Mouse (Mus musculus) MEL (cell line): ENCODE measurements at regions not wholly inside any gene's neighbourhood (a gene's known extent, or its start where the extent isn't known, plus 50 kb on each side); places are given as distances from the start of the nearest gene placed in this dataset.

Experiments
- DNase-seq: peaks from one replicate; pipeline ENCODE4 v3.0.0; 2011; ENCODE audit warnings: low read depth, low spot score
- H3K27ac ChIP-seq: 2 replicates; pipeline ENCODE4 v1.5.1; 2012; ENCODE audit warnings: low read depth, mild to moderate bottlenecking, control low read depth, low read length, moderate library complexity; ENCODE audit not compliant: control insufficient read depth
- H3K27me3 ChIP-seq, 2 experiments: fragments of 150-350 bp in 1 of 2; sonication (generic) in 1 of 2; 2 replicates each; pipeline ENCODE4 v1.6.1; 2012; ENCODE audit warnings: low read length in 2 of 2, mild to moderate bottlenecking in 2 of 2, improper control_type of control experiment in 1 of 2, moderate library complexity in 1 of 2; ENCODE audit not compliant: insufficient read depth in 2 of 2, control insufficient read depth in 1 of 2
- H3K36me3 ChIP-seq, 2 experiments: 2 replicates each; pipeline ENCODE4 v1.6.1; 2012 to 2014; ENCODE audit warnings: low read length in 2 of 2, improper control_type of control experiment in 1 of 2, inconsistent platforms in 1 of 2, mild to moderate bottlenecking in 1 of 2; ENCODE audit not compliant: insufficient read depth in 2 of 2, control insufficient read depth in 1 of 2
- H3K4me1 ChIP-seq, 2 experiments: fragments of 150-350 bp in 1 of 2; sonication (generic) in 1 of 2; 2 replicates each; pipeline ENCODE4 v1.6.1; 2012; ENCODE audit warnings: low read length in 2 of 2, improper control_type of control experiment in 1 of 2, mild to moderate bottlenecking in 1 of 2; ENCODE audit not compliant: insufficient read depth in 2 of 2, control insufficient read depth in 1 of 2
- H3K4me3 ChIP-seq, 2 experiments: fragments of 150-350 bp in 1 of 2; sonication (generic) in 1 of 2; 2 replicates each; pipeline ENCODE4 v1.5.1; 2012; ENCODE audit warnings: low read depth in 2 of 2, low read length in 2 of 2, mild to moderate bottlenecking in 2 of 2, moderate library complexity in 2 of 2, control low read depth in 1 of 2, improper control_type of control experiment in 1 of 2; ENCODE audit not compliant: control insufficient read depth in 1 of 2, insufficient read depth in 1 of 2
- H3K79me2 ChIP-seq: 2 replicates; pipeline ENCODE4 v1.6.1; 2012; ENCODE audit warnings: mild to moderate bottlenecking, low read length, moderate library complexity; ENCODE audit not compliant: control insufficient read depth, poor library complexity, insufficient read depth
- H3K9ac ChIP-seq: 2 replicates; pipeline ENCODE4 v1.6.1; 2012; ENCODE audit warnings: low read depth, mild to moderate bottlenecking, control low read depth, low read length, moderate library complexity; ENCODE audit not compliant: control insufficient read depth, poor library complexity, severe bottlenecking
- H3K9me3 ChIP-seq: fragments of 150-350 bp; sonication (generic); replicated peaks from 2 replicates; pipeline ENCODE4 v1.6.1; 2012; ENCODE audit warnings: mild to moderate bottlenecking, low read length, improper control_type of control experiment, moderate library complexity; ENCODE audit not compliant: insufficient read depth
- CHD1 ChIP-seq: IDR thresholded peaks from 2 replicates; pipeline ENCODE4 v1.6.1; 2012; ENCODE audit warnings: low read depth, mild to moderate bottlenecking, inconsistent platforms, low read length, improper control_type of control experiment
- CHD2 ChIP-seq: IDR thresholded peaks from 2 replicates; pipeline ENCODE4 v1.6.1; 2011; ENCODE audit warnings: low read length, improper control_type of control experiment
- CTCF ChIP-seq, 3 experiments: IDR thresholded peaks in 2 of 3; conservative IDR thresholded peaks in 1 of 3; 2 replicates each; pipeline ENCODE4 v1.5.1; 2011 to 2012; ENCODE audit warnings: low read length in 3 of 3, low read depth in 2 of 3, mild to moderate bottlenecking in 2 of 3, improper control_type of control experiment in 1 of 3, inconsistent platforms in 1 of 3, mixed read lengths in 1 of 3, moderate library complexity in 1 of 3; ENCODE audit not compliant: control insufficient read depth in 1 of 3, insufficient read depth in 1 of 3, poor library complexity in 1 of 3, severe bottlenecking in 1 of 3
- E2F4 ChIP-seq: IDR thresholded peaks from 2 replicates; pipeline ENCODE4 v1.6.1; 2011; ENCODE audit warnings: low read depth, low read length, improper control_type of control experiment, borderline replicate concordance
- ELF1 ChIP-seq: IDR thresholded peaks from 2 replicates; pipeline ENCODE4 v1.6.1; 2014; ENCODE audit warnings: low read depth, mild to moderate bottlenecking, inconsistent platforms, low read length, improper control_type of control experiment, moderate library complexity
- GABPA ChIP-seq: IDR thresholded peaks from 2 replicates; pipeline ENCODE4 v1.6.1; 2012; ENCODE audit warnings: low read depth, mild to moderate bottlenecking, inconsistent platforms, low read length, improper control_type of control experiment, moderate library complexity
- GATA1 ChIP-seq: IDR thresholded peaks from 2 replicates; pipeline ENCODE4 v1.6.1; 2011; ENCODE audit warnings: low read depth, low read length, improper control_type of control experiment
- HCFC1 ChIP-seq: IDR thresholded peaks from 2 replicates; pipeline ENCODE4 v1.6.1; 2012; ENCODE audit warnings: low read depth, mild to moderate bottlenecking, inconsistent platforms, low read length, improper control_type of control experiment, moderate library complexity
- KAT2A ChIP-seq: conservative IDR thresholded peaks from 2 replicates; pipeline ENCODE4 v1.6.1; 2012; ENCODE audit warnings: low read depth, low read length, improper control_type of control experiment, inconsistent platforms
- MAX ChIP-seq: IDR thresholded peaks from 2 replicates; pipeline ENCODE4 v1.6.1; 2011; ENCODE audit warnings: low read length, improper control_type of control experiment
- MXI1 ChIP-seq: IDR thresholded peaks from 2 replicates; pipeline ENCODE4 v1.6.1; 2011; ENCODE audit warnings: mild to moderate bottlenecking, low read depth, low read length, improper control_type of control experiment
- MYB ChIP-seq: IDR thresholded peaks from 2 replicates; pipeline ENCODE4 v1.6.1; 2011; ENCODE audit warnings: mild to moderate bottlenecking, low read depth, low read length, improper control_type of control experiment
- NELFE ChIP-seq: IDR thresholded peaks from 2 replicates; pipeline ENCODE4 v1.6.1; 2011; ENCODE audit warnings: low read depth, low read length, improper control_type of control experiment
- SMC3 ChIP-seq: IDR thresholded peaks from 2 replicates; pipeline ENCODE4 v1.6.1; 2011; ENCODE audit warnings: low read depth, low read length, improper control_type of control experiment
- TAL1 ChIP-seq: IDR thresholded peaks from 2 replicates; pipeline ENCODE4 v1.6.1; 2012; ENCODE audit warnings: mild to moderate bottlenecking, inconsistent platforms, low read length, moderate library complexity, mixed read lengths
- TCF12 ChIP-seq: IDR thresholded peaks from 2 replicates; pipeline ENCODE4 v1.6.1; 2014; ENCODE audit warnings: low read depth, mild to moderate bottlenecking, inconsistent platforms, low read length, improper control_type of control experiment, moderate library complexity
- UBTF ChIP-seq: IDR thresholded peaks from 2 replicates; pipeline ENCODE4 v1.6.1; 2012; ENCODE audit warnings: low read depth, mild to moderate bottlenecking, inconsistent platforms, low read length, improper control_type of control experiment, moderate library complexity, borderline replicate concordance; ENCODE audit not compliant: insufficient read depth
- USF1 ChIP-seq: IDR thresholded peaks from 2 replicates; pipeline ENCODE4 v1.6.1; 2014; ENCODE audit warnings: low read depth, mild to moderate bottlenecking, inconsistent platforms, low read length, improper control_type of control experiment, moderate library complexity
- ZC3H11A ChIP-seq: IDR thresholded peaks from 2 replicates; pipeline ENCODE4 v1.6.1; 2012; ENCODE audit warnings: low read depth, mild to moderate bottlenecking, inconsistent platforms, low read length, improper control_type of control experiment
- ZKSCAN1 ChIP-seq: IDR thresholded peaks from 2 replicates; pipeline ENCODE4 v1.6.1; 2012; ENCODE audit warnings: low read depth, mild to moderate bottlenecking, inconsistent platforms, low read length, improper control_type of control experiment, moderate library complexity
- ZNF384 ChIP-seq: IDR thresholded peaks from 2 replicates; pipeline ENCODE4 v1.6.1; 2012; ENCODE audit warnings: low read depth, mild to moderate bottlenecking, inconsistent platforms, low read length, improper control_type of control experiment

DNA sequence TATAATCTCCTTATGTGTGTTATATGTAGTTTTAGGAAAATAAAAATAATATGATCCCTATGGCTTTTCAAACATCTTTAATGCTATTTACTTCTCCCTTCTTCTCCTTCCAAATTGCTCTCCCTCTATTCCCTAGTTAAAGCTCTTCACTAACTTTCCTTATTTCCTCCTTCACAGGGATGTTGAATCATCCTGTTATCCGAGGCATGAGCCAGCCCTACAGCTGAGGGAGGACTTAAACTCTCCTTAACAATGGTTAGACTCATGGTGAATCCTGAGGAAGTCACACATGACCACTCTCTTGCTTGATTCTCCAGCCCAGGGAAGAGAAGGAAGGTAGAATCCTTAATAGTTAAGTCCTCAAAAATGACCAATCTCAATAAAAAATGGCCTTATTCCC lies 188.0 kb upstream of the Tmtc4 start:
- H3K79me2 ChIP-seq: no peaks in the 10 kb centered on the region
- no peaks in the 10 kb centered on the region; a peak in 1 of 4 replicates for H3K27me3 ChIP-seq
- no peaks in the 10 kb centered on the region for H3K4me1 ChIP-seq

DNA sequence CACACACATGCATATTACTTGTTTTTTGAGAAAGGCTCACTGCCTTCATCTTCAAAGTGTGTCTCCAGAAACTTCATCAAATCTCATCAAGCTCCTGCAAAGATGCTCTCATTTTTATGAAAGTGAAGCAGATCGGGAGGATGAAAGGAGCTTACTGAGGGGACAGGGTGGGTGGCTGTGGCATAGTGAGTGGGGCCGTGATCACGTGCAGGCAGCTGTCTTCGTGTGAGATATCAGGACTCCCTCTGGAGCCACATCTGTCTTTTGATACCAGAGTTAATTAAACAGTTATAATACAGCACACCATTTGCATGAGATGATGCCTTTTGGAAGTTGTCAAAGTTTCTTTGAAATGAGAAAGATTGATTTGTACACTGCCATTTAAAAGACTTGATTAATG lies 180.0 kb upstream of the Tmtc4 start:
- Histone ChIP-seq H3K27me3 (peaks cover 0 to 1% of the 10 kb centered on the region in 2 experiments; a peak in 1 of 4 replicates), H3K4me3 (no peak overlapping the region), H3K27ac (no peak overlapping the region), H3K79me2 (no peaks in the 10 kb centered on the region)
- no peak for TF ChIP-seq ZNF384
- TF ChIP-seq TCF12: no peak
- no peak for TF ChIP-seq GABPA
- no peak for TF ChIP-seq MAX
- no peak for TF ChIP-seq ZC3H11A
- TF ChIP-seq ELF1: no peak
- TF ChIP-seq, all 39 proteins: peak for 0
- DNase-seq: no peak
- no peaks in the 10 kb centered on the region for H3K36me3 ChIP-seq
- H3K9me3 ChIP-seq: no peaks in the 10 kb centered on the region
- H3K9ac ChIP-seq: no peak overlapping the region
- H3K4me1 ChIP-seq: no peaks in the 10 kb centered on the region

More for the DNA sequence above, 188.0 kb upstream of the Tmtc4 start:
- Histone ChIP-seq H3K27ac (no peak overlapping the region), H3K4me3 (no peak overlapping the region), H3K9me3 (no peaks in the 10 kb centered on the region), H3K36me3 (no peaks in the 10 kb centered on the region)
- TF ChIP-seq CTCF (IDR thresholded peaks at IDR 0.05 in 2 of 3, conservative IDR thresholded peaks at IDR 0.05 in 1 of 3; ENCODE audit: control insufficient read depth in 1 of 3, insufficient read depth in 1 of 3, low read depth in 2 of 3, low read length in 3 of 3, poor library complexity in 1 of 3, severe bottlenecking in 1 of 3) (no peak), MXI1 (no peak), ZC3H11A (no peak), UBTF (no peak), KAT2A (no peak), NELFE (no peak), CHD2 (no peak), CHD1 (no peak), TAL1 (no peak), GATA1 (no peak), USF1 (no peak), TCF12 (no peak), ZKSCAN1 (no peak), MYB (no peak), GABPA (no peak), HCFC1 (no peak), SMC3 (no peak), E2F4 (no peak)
- TF ChIP-seq, all 39 proteins: peak for 0
- H3K9ac ChIP-seq: no peak overlapping the region
- DNase-seq: no peak
